Mouse (Mus musculus) lung, embryonic 15.5 days (tissue): Measurements from ENCODE around the gene Tnfsf18. TPM values are rescaled to one million over a fixed set of nuclear protein-coding genes. Genes with fewer than 3 reads are reported as not detected.

Source experiments
- ATAC-seq: fragments of 200-750 bp; cut with Nextera tagmentation; 2 replicates; pipeline ENCODE4 v1.8.0; 2017; ENCODE audit warnings: moderate number of reproducible peaks, borderline replicate concordance; ENCODE audit not compliant: low FRiP score, low TSS enrichment; ENCODE audit errors: extremely low read depth
- H3K27ac ChIP-seq: fragments of 300-500 bp; sonication (generic); 2 replicates; pipeline ENCODE4 v1.5.1; 2015; ENCODE audit warnings: moderate library complexity, mild to moderate bottlenecking, inconsistent platforms
- H3K27me3 ChIP-seq: fragments of 300-500 bp; sonication (generic); 2 replicates; pipeline ENCODE4 v1.6.1; 2015; ENCODE audit warnings: inconsistent platforms
- H3K36me3 ChIP-seq: fragments of 300-500 bp; sonication (generic); 2 replicates; pipeline ENCODE4 v1.6.1; 2015; ENCODE audit warnings: inconsistent platforms
- H3K4me1 ChIP-seq: fragments of 300-500 bp; sonication (generic); 2 replicates; pipeline ENCODE4 v1.6.1; 2015; ENCODE audit warnings: inconsistent platforms
- H3K4me2 ChIP-seq: fragments of 300-500 bp; sonication (generic); 2 replicates; pipeline ENCODE4 v1.6.1; 2015; ENCODE audit warnings: inconsistent platforms, mild to moderate bottlenecking, moderate library complexity
- H3K4me3 ChIP-seq: fragments of 300-500 bp; sonication (generic); 2 replicates; pipeline ENCODE4 v1.5.1; 2015; ENCODE audit warnings: mild to moderate bottlenecking, inconsistent platforms
- H3K9ac ChIP-seq: fragments of 300-500 bp; sonication (generic); 2 replicates; pipeline ENCODE4 v1.6.1; 2015; ENCODE audit warnings: inconsistent platforms
- H3K9me3 ChIP-seq: fragments of 300-500 bp; sonication (generic); 2 replicates; pipeline ENCODE4 v1.6.1; 2016; ENCODE audit warnings: inconsistent platforms
- WGBS: fragments of 180-500 bp; shearing (Covaris S2); methylation state at CpG from one replicate; pipeline ENCODE4 v1.1.7; 2015; 5-methylcytosine and 5-hydroxymethylcytosine counted together
- polyA plus RNA-seq: library from polyadenylated mRNA; unstranded; fragments of >200 nt; fragmentation: Nextera tagmentation; extraction: Ambion mirVana; gene quantifications from 2 replicates; pipeline ENCODE4 v1.2.1, GENCODE M21; 2015

Tnfsf18 gene
- polyA plus RNA-seq: 0.09 TPM in 1 of 2 replicates, not detected in the other

GRCm38 (mm10) chr1:161494343-161494742 lies at the start of gene Tnfsf18:
Gene Tnfsf18 (plus strand): TSS chr1:161494655.
- ATAC-seq: peak; percentile 90
- H3K9me3 ChIP-seq: no peaks in the 10 kb centered on the region
- WGBS: 8% methylated on average over 8 of the region's 8 CpGs
- peak within 1 kb of the TSS; percentile 8; the same call in 1 of the 2 replicates for H3K27ac ChIP-seq
- H3K4me1 ChIP-seq: peaks cover 21% of the 10 kb centered on the region
- H3K36me3 ChIP-seq: no peaks in the 10 kb centered on the region
- H3K4me3 ChIP-seq: no peak within 1 kb of the TSS
- peak within 1 kb of the TSS; percentile 18; the same call in 1 of the 2 replicates for H3K4me2 ChIP-seq
- H3K27me3 ChIP-seq: no peaks in the 10 kb centered on the region
- no peak within 1 kb of the TSS for H3K9ac ChIP-seq

DNA sequence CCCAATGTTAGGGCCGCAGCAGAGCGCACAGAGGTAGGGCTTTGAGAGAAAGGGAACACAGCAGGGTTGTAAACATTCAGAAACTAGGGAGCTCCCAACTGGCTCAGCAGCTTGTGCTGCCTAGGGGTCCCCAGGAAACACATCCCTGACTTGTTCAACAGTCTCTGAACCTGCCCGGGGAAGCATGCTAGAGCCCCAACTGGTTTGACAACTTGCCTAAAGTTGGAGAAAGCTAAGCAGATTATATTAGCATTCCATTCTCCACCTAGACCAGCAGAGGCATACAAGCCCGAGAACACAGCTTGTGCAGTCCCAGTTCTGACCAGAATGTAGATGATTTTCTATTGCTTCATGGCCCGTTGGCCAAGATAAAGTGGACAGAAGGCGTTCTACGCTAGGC lies 49.6 kb upstream of the Tnfsf18 start:
- WGBS: 66% methylated on average over 7 of the region's 7 CpGs
- Histone ChIP-seq H3K9me3 (no peaks in the 10 kb centered on the region), H3K9ac (no peak overlapping the region), H3K4me2 (no peak overlapping the region), H3K4me3 (no peak overlapping the region), H3K36me3 (no peaks in the 10 kb centered on the region), H3K27ac (peak overlapping the region; percentile 83), H3K27me3 (no peaks in the 10 kb centered on the region), H3K4me1 (peaks cover 13% of the 10 kb centered on the region)
- peak; percentile 86 for ATAC-seq

GRCm38 (mm10) chr1:161451683-161452245 lies 42.7 kb upstream of the Tnfsf18 start:
- H3K4me3 ChIP-seq: no peak overlapping the region
- no peaks in the 10 kb centered on the region for H3K9me3 ChIP-seq
- no peak overlapping the region for H3K4me2 ChIP-seq
- H3K36me3 ChIP-seq: no peaks in the 10 kb centered on the region
- H3K27ac ChIP-seq: peak overlapping the region; percentile 65
- H3K27me3 ChIP-seq: no peaks in the 10 kb centered on the region
- H3K4me1 ChIP-seq: peaks cover 8% of the 10 kb centered on the region
- no peak overlapping the region for H3K9ac ChIP-seq
- 19% methylated on average over 3 of the region's 3 CpGs for WGBS
- ATAC-seq: peak; percentile 82

DNA sequence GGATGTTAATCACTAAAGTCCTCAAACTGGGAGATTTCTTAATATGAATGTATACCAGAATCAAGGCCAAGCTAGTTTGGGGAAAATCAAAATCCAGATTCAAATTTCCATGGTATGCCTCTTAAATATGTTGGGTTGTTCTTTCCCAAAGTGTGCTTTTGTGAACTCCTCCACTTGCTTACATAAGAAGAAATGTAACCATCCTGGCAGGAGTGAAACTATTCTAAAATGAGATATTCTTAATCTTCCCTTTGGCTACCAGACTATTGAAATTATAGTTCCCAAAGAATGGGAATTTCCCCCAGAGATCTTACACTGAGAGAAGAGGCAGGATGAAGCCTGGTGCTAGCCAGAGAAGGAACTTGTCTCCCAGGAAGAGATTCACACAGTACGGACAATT lies 42.2 kb upstream of the Tnfsf18 start:
- Histone ChIP-seq H3K4me2 (no peak overlapping the region), H3K27ac (peak overlapping the region; percentile 65), H3K36me3 (no peaks in the 10 kb centered on the region), H3K4me1 (peaks cover 8% of the 10 kb centered on the region), H3K9me3 (no peaks in the 10 kb centered on the region), H3K9ac (no peak overlapping the region), H3K27me3 (no peaks in the 10 kb centered on the region), H3K4me3 (no peak overlapping the region)
- 84% methylated on average over 1 of the region's 1 CpGs for WGBS
- no peak for ATAC-seq

DNA sequence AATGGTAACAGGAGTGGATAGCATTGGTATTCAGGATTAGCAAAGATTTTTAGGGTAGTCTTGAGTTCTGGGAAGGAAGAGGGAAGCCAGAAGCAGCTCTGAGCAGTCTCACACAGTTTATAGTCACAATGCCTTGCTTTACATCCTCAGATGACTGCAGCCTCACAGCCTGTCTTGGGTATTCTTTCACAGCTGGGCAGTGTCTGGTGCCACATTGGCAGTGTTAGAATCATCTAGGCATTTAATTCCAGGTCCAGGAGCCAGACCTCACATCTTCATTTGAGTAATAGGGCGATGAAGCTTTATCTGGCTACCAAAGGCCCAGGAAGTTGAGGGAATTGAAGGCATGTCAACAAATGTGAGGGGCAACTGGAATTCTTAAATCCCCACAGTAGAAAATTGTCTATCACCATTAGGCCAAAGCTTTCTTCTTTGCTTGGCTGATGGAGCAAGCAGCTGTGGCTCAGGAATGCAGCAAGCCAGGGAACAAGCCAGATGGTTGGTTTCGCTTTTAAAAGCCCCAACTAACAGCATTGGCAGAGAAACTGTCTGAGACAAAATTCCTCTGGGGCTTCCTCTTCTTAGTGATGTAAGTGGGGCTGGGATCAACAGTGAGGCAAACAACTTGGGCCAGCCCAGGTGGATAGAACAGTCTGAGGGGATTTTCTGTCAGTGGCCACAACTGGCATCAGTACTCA lies 30.9 kb upstream of the Tnfsf18 start:
- Histone ChIP-seq H3K9ac (no peak overlapping the region), H3K27me3 (no peaks in the 10 kb centered on the region), H3K4me1 (peaks cover 18% of the 10 kb centered on the region), H3K4me2 (no peak overlapping the region), H3K36me3 (no peaks in the 10 kb centered on the region), H3K4me3 (no peak overlapping the region), H3K27ac (peak overlapping the region; percentile 63), H3K9me3 (no peaks in the 10 kb centered on the region)
- 30% methylated on average over 2 of the region's 2 CpGs for WGBS
- peak; percentile 85; the same call in 1 of the 2 replicates for ATAC-seq

DNA sequence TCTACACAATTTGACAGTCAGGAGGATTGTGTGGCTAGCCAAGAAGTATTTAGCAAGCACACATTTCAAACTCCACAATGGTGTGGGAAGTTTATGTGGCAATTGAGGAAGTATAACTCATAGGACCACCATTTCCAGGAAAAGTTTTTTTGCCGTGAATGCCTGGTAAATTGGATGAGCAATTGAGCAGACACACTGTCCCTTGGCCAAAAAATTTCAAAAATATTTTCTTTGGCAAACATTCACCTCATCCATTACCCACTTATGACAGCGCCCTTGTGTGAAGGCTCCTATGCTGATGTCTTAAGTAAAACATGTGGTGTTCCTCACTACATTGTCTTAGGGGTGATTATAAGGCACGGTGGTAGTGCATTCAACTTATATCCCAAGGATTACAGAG lies 17.2 kb upstream of the Tnfsf18 start:
- WGBS: 48% methylated on average over 3 of the region's 3 CpGs
- no peak for ATAC-seq
- Histone ChIP-seq H3K4me1 (no peaks in the 10 kb centered on the region), H3K27ac (no peak overlapping the region), H3K4me3 (no peak overlapping the region), H3K36me3 (no peaks in the 10 kb centered on the region), H3K9me3 (no peaks in the 10 kb centered on the region), H3K4me2 (no peak overlapping the region), H3K27me3 (no peaks in the 10 kb centered on the region), H3K9ac (no peak overlapping the region)

DNA sequence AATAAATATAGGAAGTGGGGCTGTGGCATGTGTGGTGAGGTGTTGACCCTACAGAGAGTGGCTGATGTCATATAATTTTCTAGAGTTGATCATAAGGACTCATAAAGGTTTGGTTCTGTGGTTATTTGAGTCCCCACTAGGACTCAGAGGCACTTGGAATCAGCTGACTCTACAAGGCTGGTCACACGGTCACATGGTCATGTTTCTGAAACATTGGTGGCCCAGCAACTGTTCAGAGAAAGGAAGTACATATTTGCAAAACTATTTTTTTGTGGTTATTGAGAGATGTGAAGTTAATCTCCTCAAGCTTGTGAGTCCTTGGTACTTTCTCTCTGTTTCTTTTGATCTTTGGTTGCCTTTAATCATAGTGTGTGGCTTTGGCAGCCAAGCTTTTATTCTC lies 14.6 kb upstream of the Tnfsf18 start:
- Histone ChIP-seq H3K27me3 (no peaks in the 10 kb centered on the region), H3K27ac (no peak overlapping the region), H3K4me1 (no peaks in the 10 kb centered on the region), H3K9me3 (no peaks in the 10 kb centered on the region), H3K36me3 (no peaks in the 10 kb centered on the region), H3K9ac (no peak overlapping the region), H3K4me2 (no peak overlapping the region), H3K4me3 (no peak overlapping the region)
- no peak for ATAC-seq
- WGBS: 81% methylated on average over 1 of the region's 1 CpGs

DNA sequence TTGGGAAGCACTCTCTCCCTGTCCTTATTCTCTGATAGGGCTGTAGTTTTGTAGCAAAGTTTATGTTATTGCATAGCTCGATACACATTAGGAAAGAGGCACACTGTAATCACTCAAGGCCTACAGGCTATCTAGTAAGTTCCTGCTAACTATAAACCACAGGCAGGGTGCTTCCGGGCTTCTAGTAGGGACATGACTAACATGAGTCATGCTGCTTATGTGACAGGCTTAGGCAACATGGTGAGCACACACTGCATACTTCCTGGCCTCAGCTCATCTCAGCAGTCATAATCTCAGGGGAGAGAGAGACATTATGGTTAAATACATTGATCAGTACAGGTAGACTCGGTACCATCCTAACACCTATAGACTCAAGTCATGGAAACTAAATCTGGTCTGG lies 12.2 kb upstream of the Tnfsf18 start:
- Histone ChIP-seq H3K27me3 (no peaks in the 10 kb centered on the region), H3K4me3 (no peak overlapping the region), H3K4me1 (no peaks in the 10 kb centered on the region), H3K9me3 (no peaks in the 10 kb centered on the region), H3K4me2 (no peak overlapping the region), H3K9ac (no peak overlapping the region), H3K27ac (no peak overlapping the region), H3K36me3 (no peaks in the 10 kb centered on the region)
- 76% methylated on average over 3 of the region's 3 CpGs for WGBS
- ATAC-seq: no peak

DNA sequence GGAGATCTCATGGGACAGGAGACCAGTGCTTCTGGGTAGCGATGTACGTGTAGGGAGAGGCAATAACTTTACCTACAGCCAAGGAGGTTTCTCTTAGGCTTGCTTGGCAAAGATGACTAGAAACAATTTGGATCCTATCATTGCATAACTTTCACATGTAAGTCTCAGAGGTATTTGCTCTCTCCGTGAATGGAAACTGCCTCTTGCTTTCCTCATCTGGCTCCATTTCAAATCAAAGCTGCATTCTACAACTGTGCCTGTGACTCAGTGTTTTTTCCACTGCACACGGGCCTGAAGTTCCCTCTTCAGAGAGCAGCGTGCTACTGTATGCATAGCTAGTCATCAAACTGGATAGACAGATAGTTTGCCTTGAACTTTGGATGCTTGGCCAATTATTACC lies 7.4 kb upstream of the Tnfsf18 start:
- Histone ChIP-seq H3K9me3 (no peaks in the 10 kb centered on the region), H3K4me2 (no peak overlapping the region), H3K9ac (no peak overlapping the region), H3K27ac (no peak overlapping the region), H3K4me3 (no peak overlapping the region), H3K4me1 (no peaks in the 10 kb centered on the region), H3K36me3 (no peaks in the 10 kb centered on the region), H3K27me3 (no peaks in the 10 kb centered on the region)
- ATAC-seq: no peak
- 69% methylated on average over 5 of the region's 5 CpGs for WGBS

GRCm38 (mm10) chr1:161491766-161492165 lies 2.7 kb upstream of the Tnfsf18 start:
- Histone ChIP-seq H3K4me3 (no peak overlapping the region), H3K27ac (no peak overlapping the region), H3K27me3 (no peaks in the 10 kb centered on the region), H3K4me2 (no peak overlapping the region), H3K9me3 (no peaks in the 10 kb centered on the region), H3K4me1 (peaks cover 16% of the 10 kb centered on the region), H3K9ac (no peak overlapping the region), H3K36me3 (no peaks in the 10 kb centered on the region)
- WGBS: 85% methylated on average over 7 of the region's 7 CpGs
- ATAC-seq: no peak

DNA sequence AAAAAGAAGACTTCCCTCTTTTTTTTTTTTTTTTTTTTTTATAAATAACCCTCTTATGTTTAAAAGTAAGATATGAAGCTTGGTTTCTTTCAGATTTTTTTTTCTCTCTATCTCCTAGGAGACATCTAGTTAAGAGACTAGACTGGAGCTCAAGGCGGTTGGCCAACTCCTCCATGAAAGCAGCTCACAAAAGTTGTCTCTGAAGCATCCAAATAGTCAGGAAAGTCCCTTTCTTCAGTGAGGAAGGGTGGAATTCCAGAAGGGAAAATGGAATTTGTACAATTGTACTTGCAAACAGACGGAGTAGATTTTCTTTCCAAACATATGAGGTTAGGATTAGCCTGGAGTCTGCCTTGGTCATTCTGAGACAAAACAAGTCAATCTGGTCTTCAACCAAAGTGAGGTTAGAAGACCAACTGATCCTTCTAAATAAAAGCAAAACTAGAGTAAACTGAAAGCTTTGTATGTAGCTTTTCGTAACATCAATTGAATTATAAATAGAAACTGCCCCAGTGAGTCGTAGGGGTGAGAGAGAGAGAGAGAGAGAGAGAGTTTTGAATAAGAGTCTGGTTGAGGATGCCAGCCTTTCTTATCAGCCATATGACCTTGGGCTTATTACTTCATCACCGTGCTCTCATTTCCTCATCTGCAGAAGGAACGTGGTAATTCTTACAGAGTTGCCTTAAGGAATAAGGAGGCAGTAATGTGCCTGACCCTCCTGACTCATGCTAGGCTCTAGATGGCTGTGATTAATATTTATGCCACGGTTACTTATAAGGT lies 2.6 kb downstream of the Tnfsf18 start:
- 36% methylated on average over 7 of the region's 7 CpGs for WGBS
- Histone ChIP-seq H3K4me1 (peaks cover 21% of the 10 kb centered on the region), H3K4me3 (no peak overlapping the region), H3K9ac (no peak overlapping the region), H3K9me3 (no peaks in the 10 kb centered on the region), H3K4me2 (no peak overlapping the region), H3K27ac (no peak overlapping the region), H3K36me3 (no peaks in the 10 kb centered on the region), H3K27me3 (no peaks in the 10 kb centered on the region)
- no peak for ATAC-seq
